ENCODE assay signal across 16 mouse cellular contexts in the genomic region with DNA sequence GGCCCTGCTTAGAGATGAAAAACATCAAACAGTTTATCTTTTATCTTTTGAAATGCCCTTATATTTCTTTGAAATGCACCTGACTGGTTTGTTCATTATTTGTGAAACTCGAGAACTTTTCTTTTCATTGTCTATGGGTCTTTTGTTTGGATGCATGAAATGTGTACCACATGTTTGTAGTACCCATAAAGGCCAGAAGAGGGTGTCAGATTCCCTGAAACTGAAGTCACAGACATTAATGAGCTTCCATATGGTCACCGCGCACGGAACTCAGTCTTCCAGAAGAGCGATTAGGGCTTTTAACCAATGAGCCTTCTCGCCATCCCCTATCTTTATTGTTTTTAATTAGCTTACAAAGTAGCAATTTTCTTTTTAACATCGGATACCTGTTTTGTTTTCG. TPM values are rescaled to one million over a fixed set of nuclear protein-coding genes. Genes with fewer than 3 reads are reported as not detected.
DNase-seq lines count a peak whose midpoint lies in the region; ATAC-seq and TF ChIP-seq lines count a peak whose summit lies in the region.
"Had no signal": no experiment of that assay in that cellular context is flagged by ENCODE, and none has a peak within 500 bp of the region (broad histone marks: within the 10 kb centered on the region; RNA-seq: fewer than 3 reads in every experiment).

No protein-coding gene starts in this region.

- 55% methylated on average over 8 of the region's 8 CpGs for WGBS in forebrain, embryonic 14.5 days
- WGBS in forebrain, embryonic 16.5 days: 62% methylated on average over 8 of the region's 8 CpGs
- WGBS in liver, postnatal 0 days (ENCODE audit: insufficient replicate concordance): 71% methylated on average over 8 of the region's 8 CpGs
- 66% methylated on average over 8 of the region's 8 CpGs for WGBS in liver, embryonic 11.5 days

- no peak overlapping the region for H3K9ac ChIP-seq in forebrain, embryonic 14.5 days (ENCODE audit: low read length)
- H3K9ac ChIP-seq in forebrain, embryonic 16.5 days (replicated peaks; ENCODE audit: low read depth, low read length): no peak overlapping the region
- no peak overlapping the region for H3K9ac ChIP-seq in liver, postnatal 0 days (replicated peaks)
- no peak overlapping the region for H3K9ac ChIP-seq in liver, embryonic 11.5 days (ENCODE audit: low read depth, low read length)
- H3K9ac ChIP-seq: embryonic facial prominence, embryonic 13.5 days; forebrain, embryonic 12.5 days; limb, embryonic 13.5 days had no signal

- no peaks in the 10 kb centered on the region for H3K27me3 ChIP-seq in forebrain, embryonic 14.5 days (replicated peaks; ENCODE audit: control insufficient read depth, insufficient read depth, low read length)
- H3K27me3 ChIP-seq in forebrain, embryonic 16.5 days (replicated peaks; ENCODE audit: control insufficient read depth, insufficient read depth, low read length): no peaks in the 10 kb centered on the region
- H3K27me3 ChIP-seq in liver, postnatal 0 days (ENCODE audit: insufficient read depth, low read length): no peaks in the 10 kb centered on the region
- H3K27me3 ChIP-seq in liver, embryonic 11.5 days (replicated peaks; ENCODE audit: control insufficient read depth, insufficient read depth, low read length): no peaks in the 10 kb centered on the region
- H3K27me3 ChIP-seq: embryonic facial prominence, embryonic 13.5 days; forebrain, embryonic 12.5 days; limb, embryonic 13.5 days had no signal

- H3K27ac ChIP-seq in forebrain, embryonic 14.5 days (ENCODE audit: low read depth, low read length): no peak overlapping the region
- H3K27ac ChIP-seq in forebrain, embryonic 16.5 days (ENCODE audit: low read length): no peak overlapping the region
- no peak overlapping the region for H3K27ac ChIP-seq in liver, postnatal 0 days (ENCODE audit: low read depth)
- no peak overlapping the region for H3K27ac ChIP-seq in liver, embryonic 11.5 days (ENCODE audit: low read depth, low read length)
- H3K27ac ChIP-seq: embryonic facial prominence, embryonic 13.5 days; forebrain, embryonic 12.5 days; limb, embryonic 13.5 days had no signal

- TF ChIP-seq CTCF in liver, postnatal 0 days (IDR thresholded peaks at IDR 0.05; ENCODE audit: low read depth): 0 out of 2 replicates have a peak, but pooled peaks have one; percentile 8

- no peaks in the 10 kb centered on the region for H3K36me3 ChIP-seq in forebrain, embryonic 14.5 days (ENCODE audit: control insufficient read depth, insufficient read depth, low read length)
- no peaks in the 10 kb centered on the region for H3K36me3 ChIP-seq in forebrain, embryonic 16.5 days (ENCODE audit: control insufficient read depth, insufficient read depth)
- H3K36me3 ChIP-seq in liver, postnatal 0 days (replicated peaks; ENCODE audit: insufficient read depth, low read length): no peaks in the 10 kb centered on the region
- no peaks in the 10 kb centered on the region for H3K36me3 ChIP-seq in liver, embryonic 11.5 days (ENCODE audit: control insufficient read depth, insufficient read depth, low read length)
- H3K36me3 ChIP-seq: embryonic facial prominence, embryonic 13.5 days; forebrain, embryonic 12.5 days; limb, embryonic 13.5 days had no signal

- ATAC-seq in forebrain, embryonic 14.5 days: no peak
- ATAC-seq in forebrain, embryonic 16.5 days: no peak
- no peak for ATAC-seq in liver, postnatal 0 days
- no peak for ATAC-seq in liver, embryonic 11.5 days (replicated peaks; ENCODE audit: low FRiP score)

- H3K4me3 ChIP-seq in forebrain, embryonic 14.5 days (ENCODE audit: low read depth, low read length): no peak overlapping the region
- no peak overlapping the region for H3K4me3 ChIP-seq in forebrain, embryonic 16.5 days (replicated peaks; ENCODE audit: low read length)
- no peak overlapping the region for H3K4me3 ChIP-seq in liver, postnatal 0 days (ENCODE audit: low read depth, low read length)
- H3K4me3 ChIP-seq in liver, embryonic 11.5 days (ENCODE audit: low read depth, low read length): no peak overlapping the region
- H3K4me3 ChIP-seq: embryonic facial prominence, embryonic 13.5 days; forebrain, embryonic 12.5 days; limb, embryonic 13.5 days had no signal

- H3K4me2 ChIP-seq in forebrain, embryonic 14.5 days (ENCODE audit: low read length): no peak overlapping the region
- H3K4me2 ChIP-seq in forebrain, embryonic 16.5 days (ENCODE audit: low read length): no peak overlapping the region
- H3K4me2 ChIP-seq in liver, postnatal 0 days (ENCODE audit: low read depth, low read length): no peak overlapping the region
- no peak overlapping the region for H3K4me2 ChIP-seq in liver, embryonic 11.5 days
- H3K4me2 ChIP-seq: embryonic facial prominence, embryonic 13.5 days; forebrain, embryonic 12.5 days; limb, embryonic 13.5 days had no signal

- no peak for TF ChIP-seq EP300 in liver, postnatal 0 days (IDR thresholded peaks at IDR 0.05; ENCODE audit: low read depth)

- no peaks in the 10 kb centered on the region for H3K9me3 ChIP-seq in forebrain, embryonic 14.5 days (replicated peaks; ENCODE audit: control insufficient read depth, low read length)
- H3K9me3 ChIP-seq in forebrain, embryonic 16.5 days (ENCODE audit: control insufficient read depth, low read length): no peaks in the 10 kb centered on the region
- no peaks in the 10 kb centered on the region for H3K9me3 ChIP-seq in liver, postnatal 0 days (ENCODE audit: low read length)
- no peaks in the 10 kb centered on the region for H3K9me3 ChIP-seq in liver, embryonic 11.5 days (ENCODE audit: control insufficient read depth, low read length)
- H3K9me3 ChIP-seq: embryonic facial prominence, embryonic 13.5 days; forebrain, embryonic 12.5 days; limb, embryonic 13.5 days had no signal

- DNase-seq in forebrain, embryonic 14.5 days (ENCODE audit: low spot score): peak; percentile 29
- DNase-seq in liver, postnatal 0 days: no peak
- DNase-seq in liver, embryonic 11.5 days (ENCODE audit: low spot score): no peak
- DNase-seq in NIH3T3 (ENCODE audit: low read depth): peak; percentile 13
- peak; percentile 23 for DNase-seq in retina, embryonic 14.5 days (ENCODE audit: low spot score)
- DNase-seq in right cerebral cortex, postnatal 25 days: no peak
- DNase-seq in spleen, adult 18-20 months: no peak
- DNase-seq: cerebellum, adult 18-20 months; gastrocnemius, postnatal 10 days; kidney, postnatal 14 days; lung, adult 2 months had no signal

- no peaks in the 10 kb centered on the region for H3K4me1 ChIP-seq in forebrain, embryonic 14.5 days (ENCODE audit: control insufficient read depth, insufficient read depth, low read length)
- H3K4me1 ChIP-seq in forebrain, embryonic 16.5 days (replicated peaks; ENCODE audit: control insufficient read depth, insufficient read depth, low read length): no peaks in the 10 kb centered on the region
- no peaks in the 10 kb centered on the region for H3K4me1 ChIP-seq in liver, postnatal 0 days (ENCODE audit: insufficient read depth)
- H3K4me1 ChIP-seq in liver, embryonic 11.5 days (replicated peaks; ENCODE audit: control insufficient read depth, insufficient read depth, low read length): no peaks in the 10 kb centered on the region
- H3K4me1 ChIP-seq: embryonic facial prominence, embryonic 13.5 days; forebrain, embryonic 12.5 days; limb, embryonic 13.5 days had no signal

RNA-seq across cellular contexts. Expression of a gene that starts 8.5 kb away (rescaled TPM):
- not detected in 2 replicates for polyA plus RNA-seq in forebrain, embryonic 14.5 days (2014; fragmentation: Nextera tagmentation; extraction: Ambion mirVana)
- polyA plus RNA-seq in forebrain, embryonic 16.5 days (2015; fragmentation: Nextera tagmentation; extraction: Ambion mirVana): not detected in 2 replicates
- polyA plus RNA-seq in liver, postnatal 0 days (2015; fragmentation: Nextera tagmentation; extraction: Ambion mirVana): not detected in 2 replicates
- polyA plus RNA-seq in liver, embryonic 11.5 days (2014; fragmentation: Nextera tagmentation; extraction: Ambion mirVana): not detected in 2 replicates
- polyA plus RNA-seq: embryonic facial prominence, embryonic 13.5 days; forebrain, embryonic 12.5 days; heart, embryonic 14.5 days; limb, embryonic 13.5 days had no signal

RNA-seq across cellular contexts. Expression of a gene that starts 17.5 kb away (rescaled TPM):
- polyA plus RNA-seq in forebrain, embryonic 14.5 days (2014; fragmentation: Nextera tagmentation; extraction: Ambion mirVana): not detected in 2 replicates
- not detected in 2 replicates for polyA plus RNA-seq in forebrain, embryonic 16.5 days (2015; fragmentation: Nextera tagmentation; extraction: Ambion mirVana)
- polyA plus RNA-seq in liver, postnatal 0 days (2015; fragmentation: Nextera tagmentation; extraction: Ambion mirVana): not detected in 2 replicates
- polyA plus RNA-seq in liver, embryonic 11.5 days (2014; fragmentation: Nextera tagmentation; extraction: Ambion mirVana): not detected in 2 replicates
- polyA plus RNA-seq: embryonic facial prominence, embryonic 13.5 days; forebrain, embryonic 12.5 days; heart, embryonic 14.5 days; limb, embryonic 13.5 days; lung, adult 2 months had no signal

RNA-seq across cellular contexts. Expression of a gene that starts 29.2 kb away (rescaled TPM):
- polyA plus RNA-seq in forebrain, embryonic 14.5 days (2014; fragmentation: Nextera tagmentation; extraction: Ambion mirVana): not detected in 2 replicates
- polyA plus RNA-seq in forebrain, embryonic 16.5 days (2015; fragmentation: Nextera tagmentation; extraction: Ambion mirVana): not detected in 2 replicates
- polyA plus RNA-seq in liver, postnatal 0 days (2015; fragmentation: Nextera tagmentation; extraction: Ambion mirVana): not detected in 2 replicates
- polyA plus RNA-seq in liver, embryonic 11.5 days (2014; fragmentation: Nextera tagmentation; extraction: Ambion mirVana): not detected in 2 replicates
- polyA plus RNA-seq: forebrain, embryonic 12.5 days; heart, embryonic 14.5 days; limb, embryonic 13.5 days had no signal

RNA-seq across cellular contexts. Expression of a gene that starts 29.2 kb away (rescaled TPM):
- not detected in 2 replicates for polyA plus RNA-seq in forebrain, embryonic 14.5 days (2014; fragmentation: Nextera tagmentation; extraction: Ambion mirVana)
- polyA plus RNA-seq in forebrain, embryonic 16.5 days (2015; fragmentation: Nextera tagmentation; extraction: Ambion mirVana): not detected in 2 replicates
- polyA plus RNA-seq in liver, postnatal 0 days (2015; fragmentation: Nextera tagmentation; extraction: Ambion mirVana): not detected in 2 replicates
- polyA plus RNA-seq in liver, embryonic 11.5 days (2014; fragmentation: Nextera tagmentation; extraction: Ambion mirVana): not detected in 2 replicates
- polyA plus RNA-seq: embryonic facial prominence, embryonic 13.5 days; forebrain, embryonic 12.5 days; heart, embryonic 14.5 days; lung, adult 2 months had no signal

RNA-seq across cellular contexts. Expression of a gene that starts 37.2 kb away (rescaled TPM):
- polyA plus RNA-seq in forebrain, embryonic 14.5 days (2014; fragmentation: Nextera tagmentation; extraction: Ambion mirVana): not detected in 2 replicates
- not detected in 2 replicates for polyA plus RNA-seq in forebrain, embryonic 16.5 days (2015; fragmentation: Nextera tagmentation; extraction: Ambion mirVana)
- not detected in 2 replicates for polyA plus RNA-seq in liver, postnatal 0 days (2015; fragmentation: Nextera tagmentation; extraction: Ambion mirVana)
- not detected in 2 replicates for polyA plus RNA-seq in liver, embryonic 11.5 days (2014; fragmentation: Nextera tagmentation; extraction: Ambion mirVana)
- polyA plus RNA-seq: forebrain, embryonic 12.5 days; heart, embryonic 14.5 days had no signal

Comparison
In these comparisons a context has a peak if more than half of its experiments do, and no peak if none do; other contexts are left out.
1. DNase-seq: peak in forebrain, embryonic 14.5 days (single experiment), NIH3T3 (single experiment) and retina, embryonic 14.5 days (single experiment); none in liver, postnatal 0 days (single experiment), liver, embryonic 11.5 days (single experiment), right cerebral cortex, postnatal 25 days (single experiment) and spleen, adult 18-20 months (0 of 2).